Mouse (Mus musculus) spleen, postnatal 10 days (tissue): ENCODE measurements around the gene Rnf157.
"Not testable (repeated sequence)": the region's sequence is repeated elsewhere in the genome, so short reads cannot be mapped to it uniquely, and the experiment has no call there.

Source experiments
- DNase-seq, 2 experiments: peaks; one replicate each; pipeline ENCODE4 v3.0.0; 2021 to 2022; ENCODE audit warnings: low spot score in 2 of 2

The Rnf157 gene

DNA sequence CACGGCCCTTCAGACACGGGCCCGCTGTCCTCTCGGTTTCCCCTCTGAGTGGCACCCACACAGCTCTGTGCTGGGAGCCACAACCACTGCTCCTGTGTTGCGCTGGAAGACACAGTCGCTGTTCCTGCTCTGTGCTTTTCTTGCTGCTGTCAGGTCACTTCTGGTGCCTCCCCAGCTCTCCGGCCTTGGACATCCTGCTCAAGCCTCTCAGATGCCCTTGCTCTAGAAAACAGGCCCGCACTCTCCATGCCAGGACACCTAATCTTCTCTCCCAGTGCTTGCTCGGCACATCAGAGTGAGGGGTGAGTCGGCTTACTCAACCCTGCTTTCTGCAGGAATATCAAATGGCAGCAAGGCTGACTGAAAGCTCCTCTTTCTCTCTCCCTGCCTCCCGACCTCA lies 28.7 kb downstream of the Rnf157 start:
- no peak for DNase-seq

DNA sequence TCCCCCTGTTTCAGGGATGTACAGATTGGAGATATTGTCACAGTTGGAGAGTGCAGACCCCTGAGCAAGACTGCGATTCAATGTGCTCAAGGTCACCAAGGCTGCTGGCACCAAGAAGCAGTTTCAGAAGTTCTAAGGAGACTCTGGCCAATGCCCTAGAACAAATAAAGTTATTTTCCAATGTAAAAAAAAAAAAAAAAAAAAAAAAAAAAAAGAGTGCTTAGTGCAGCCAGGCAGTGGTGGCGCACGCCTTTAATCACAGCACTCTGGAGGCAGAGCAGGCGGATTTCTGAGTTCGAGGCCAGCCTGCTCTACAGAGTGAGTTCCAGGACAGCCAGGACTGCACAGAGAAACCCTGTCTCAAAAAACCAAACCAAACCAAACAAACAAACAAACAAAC lies 29.8 kb downstream of the Rnf157 start:
- DNase-seq: not testable (repeated sequence)

DNA sequence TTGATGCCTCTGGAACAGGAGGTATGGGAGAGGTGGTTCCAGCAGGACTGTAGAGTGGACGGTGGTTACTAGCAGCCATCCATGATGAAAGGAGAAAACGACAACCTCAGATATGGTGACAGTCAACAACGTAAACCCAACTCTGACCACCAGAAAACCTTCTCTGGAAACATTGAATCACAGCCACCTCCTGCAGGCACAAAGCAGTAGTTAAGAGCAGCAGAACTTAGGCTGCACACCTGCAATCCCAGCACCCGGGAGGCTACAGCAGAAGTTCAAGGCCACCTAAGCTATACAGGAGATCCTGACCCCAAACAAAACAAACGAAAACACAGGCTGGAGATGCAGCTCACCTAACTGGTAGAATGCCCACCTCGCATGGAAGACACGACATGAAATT lies 32.1 kb downstream of the Rnf157 start:
- no peak for DNase-seq

GRCm38 (mm10) chr11:116379530-116379929 lies 33.3 kb downstream of the Rnf157 start:
- DNase-seq: no peak

- DNase-seq: peak in 1 of 2 experiments; percentile 37
Observed at GRCm38 (mm10) chr11:116376945-116377661, 35.7 kb downstream of the Rnf157 start.

DNA sequence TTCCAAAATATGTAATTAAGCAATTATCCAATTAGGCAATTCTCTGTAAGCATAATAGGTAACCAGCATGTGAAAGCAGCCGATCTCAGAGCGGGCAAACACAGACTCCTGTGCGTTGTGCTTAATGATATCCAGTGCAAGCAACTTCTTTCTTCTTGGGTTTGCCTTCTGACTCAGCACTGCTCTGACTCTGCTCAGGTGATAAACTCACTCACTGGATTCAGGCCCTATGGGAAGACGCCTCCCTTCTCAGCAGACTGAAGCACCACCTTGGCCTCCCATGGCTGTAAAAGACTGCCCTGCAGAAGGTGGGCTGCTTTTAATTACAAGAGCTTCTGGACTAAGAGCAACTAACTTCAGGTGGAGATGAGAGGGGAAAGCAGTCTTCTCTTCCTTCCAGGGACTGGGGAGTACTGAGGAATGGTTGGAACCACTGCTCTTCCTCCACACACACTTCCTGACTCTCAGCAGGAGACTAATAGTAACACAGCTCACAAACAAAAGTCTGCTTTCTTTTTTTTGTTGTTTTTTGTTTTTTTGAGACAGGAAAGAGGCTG lies 40.9 kb downstream of the Rnf157 start:
- DNase-seq: no peak

DNA sequence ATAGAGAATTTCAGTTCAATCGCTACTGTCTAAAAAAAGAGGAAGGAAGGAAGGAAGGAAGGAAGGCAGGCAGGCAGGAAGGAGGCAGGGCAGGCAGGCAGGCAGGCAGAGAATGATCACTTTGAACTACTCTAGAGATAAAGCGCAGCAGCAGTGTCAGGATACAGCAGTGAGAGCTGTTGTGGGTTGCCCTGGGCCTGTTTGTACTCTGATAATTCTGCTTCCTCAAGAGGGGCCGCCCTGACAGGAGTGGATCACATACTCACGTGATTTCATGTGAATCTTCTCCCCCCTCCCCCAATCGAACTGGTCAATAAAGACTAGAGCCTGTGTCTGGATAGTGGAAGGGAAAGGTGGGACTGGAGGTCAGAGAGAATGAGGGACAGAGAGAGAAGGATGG lies 43.2 kb downstream of the Rnf157 start:
- DNase-seq: no peak

DNA sequence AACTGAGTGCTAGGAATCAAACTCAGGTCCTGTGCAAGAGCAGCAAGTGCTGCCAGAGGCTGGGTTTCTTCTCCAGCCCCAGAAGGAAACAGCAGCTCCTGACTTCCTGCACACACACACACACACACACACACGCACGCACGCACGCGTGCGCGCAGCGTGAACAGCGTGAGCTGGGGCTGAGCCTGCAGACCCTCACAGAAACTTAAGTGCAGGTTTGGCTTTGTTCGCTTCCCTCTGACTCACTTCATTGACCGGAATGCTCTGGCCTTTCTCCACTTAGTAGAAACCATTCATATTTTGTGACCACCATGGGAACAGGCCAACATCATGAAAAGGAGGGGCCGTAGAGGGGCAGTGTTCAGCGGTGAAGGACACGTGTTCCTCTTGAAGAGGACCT lies 43.8 kb downstream of the Rnf157 start:
- no peak for DNase-seq

GRCm38 (mm10) chr11:116368116-116368515 lies 44.7 kb downstream of the Rnf157 start:
- peak; percentile 80 to 93 for DNase-seq

- DNase-seq: no peak
Observed at GRCm38 (mm10) chr11:116366647-116367046, 46.2 kb downstream of the Rnf157 start.

- DNase-seq: no peak
Observed at GRCm38 (mm10) chr11:116366124-116366523, 46.7 kb downstream of the Rnf157 start.

DNA sequence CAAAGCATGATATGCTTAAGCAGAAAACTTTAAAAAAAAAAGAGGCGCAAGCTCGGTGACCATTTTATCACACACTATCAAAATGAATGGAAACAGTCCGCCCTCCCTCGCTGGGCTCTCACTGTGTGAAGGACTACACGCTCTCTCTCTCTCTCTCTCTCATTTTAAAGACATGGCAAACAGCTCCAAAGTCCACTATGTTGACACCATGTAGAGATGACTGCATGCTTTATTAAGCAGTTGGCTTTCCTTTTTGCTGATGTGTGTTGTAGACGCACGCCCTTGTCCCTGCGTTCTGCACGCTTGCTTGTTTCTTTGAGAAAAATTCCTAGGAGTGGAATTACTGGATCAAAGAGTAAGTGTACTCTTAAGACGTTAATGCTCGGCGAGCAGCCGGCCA lies 47.4 kb downstream of the Rnf157 start:
- DNase-seq: no peak

DNA sequence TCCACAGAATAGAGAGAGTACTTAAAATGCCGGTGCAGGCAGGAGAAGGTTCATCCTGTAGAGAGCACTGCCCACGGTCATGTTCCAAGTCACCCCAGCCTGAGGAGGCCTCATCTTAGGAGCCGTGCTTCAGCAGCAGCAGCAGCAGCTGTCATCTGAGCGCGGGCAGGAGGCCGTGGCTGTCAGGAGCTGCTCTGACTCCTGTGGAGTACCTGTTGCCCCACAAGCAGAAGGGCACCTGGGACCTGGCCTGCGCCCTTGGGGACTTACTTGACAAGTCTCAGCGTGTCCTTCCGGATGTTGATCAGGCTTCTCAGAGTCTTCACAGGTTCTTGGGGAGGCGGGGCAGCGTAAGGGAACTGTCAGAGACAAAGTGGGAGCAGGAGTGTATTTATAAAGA lies 50.8 kb downstream of the Rnf157 start:
- peak in 1 of 2 experiments; percentile 30 for DNase-seq

DNA sequence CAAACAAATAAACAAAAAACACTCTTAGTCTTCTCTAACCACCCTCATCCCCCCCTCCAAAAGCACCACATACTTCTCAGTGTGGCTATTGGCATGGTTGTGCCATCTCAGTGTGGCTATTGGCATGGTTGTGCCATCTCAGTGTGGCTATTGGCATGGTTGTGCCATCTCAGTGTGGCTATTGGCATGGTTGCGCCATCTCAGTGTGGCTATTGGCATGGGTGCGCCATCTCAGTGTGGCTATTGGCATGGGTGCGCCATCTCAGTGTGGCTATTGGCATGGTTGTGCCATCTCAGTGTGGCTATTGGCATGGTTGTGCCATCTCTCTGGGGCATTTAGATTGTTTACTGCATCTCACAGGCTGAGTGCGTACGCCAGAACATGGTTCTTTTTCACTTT lies 51.9 kb downstream of the Rnf157 start:
- DNase-seq: not testable (repeated sequence)

DNA sequence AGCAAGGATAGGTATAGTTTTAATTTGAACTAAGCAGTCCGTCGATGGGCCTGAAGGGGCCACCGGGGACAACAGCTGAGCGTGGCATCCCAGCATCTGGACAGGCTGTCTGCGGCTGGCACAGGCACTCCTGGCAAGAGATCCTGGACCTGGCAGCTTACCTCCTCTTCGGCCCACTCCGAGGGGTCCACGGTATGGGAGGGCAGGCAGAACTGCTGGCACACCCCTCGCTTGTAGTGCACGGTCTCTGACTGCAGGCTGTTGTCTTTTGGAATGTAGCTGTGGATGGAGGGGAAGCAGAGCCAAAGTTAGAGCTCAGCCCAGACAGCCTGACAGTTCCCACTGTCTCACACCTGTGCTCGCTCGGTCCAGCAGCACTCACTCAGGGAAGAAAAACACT lies 53.2 kb downstream of the Rnf157 start:
- no peak for DNase-seq

- no peak for DNase-seq
Observed at GRCm38 (mm10) chr11:116358926-116359637, 53.8 kb downstream of the Rnf157 start.

GRCm38 (mm10) chr11:116354521-116354920 lies 58.3 kb downstream of the Rnf157 start:
- DNase-seq: no peak

DNA sequence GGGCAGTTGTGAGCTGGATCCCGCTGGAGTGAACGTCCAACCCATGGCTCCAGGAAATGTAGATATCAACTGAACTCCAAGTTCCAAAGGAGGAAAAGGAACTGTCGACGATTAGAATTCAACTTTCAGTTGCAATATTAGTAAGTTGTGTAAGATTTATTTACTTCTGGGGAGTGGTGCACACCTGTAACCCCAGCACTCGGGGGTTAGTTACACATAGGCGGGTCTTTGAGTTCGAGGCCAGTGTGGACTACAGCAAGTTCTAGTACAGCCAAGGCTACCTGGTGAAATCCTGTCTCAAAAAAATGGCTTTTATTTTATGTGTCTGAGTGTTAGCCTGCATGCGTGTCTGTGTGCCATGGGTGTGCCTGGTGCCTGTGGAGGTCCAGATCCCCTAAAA lies 59.3 kb downstream of the Rnf157 start:
- DNase-seq: no peak

DNA sequence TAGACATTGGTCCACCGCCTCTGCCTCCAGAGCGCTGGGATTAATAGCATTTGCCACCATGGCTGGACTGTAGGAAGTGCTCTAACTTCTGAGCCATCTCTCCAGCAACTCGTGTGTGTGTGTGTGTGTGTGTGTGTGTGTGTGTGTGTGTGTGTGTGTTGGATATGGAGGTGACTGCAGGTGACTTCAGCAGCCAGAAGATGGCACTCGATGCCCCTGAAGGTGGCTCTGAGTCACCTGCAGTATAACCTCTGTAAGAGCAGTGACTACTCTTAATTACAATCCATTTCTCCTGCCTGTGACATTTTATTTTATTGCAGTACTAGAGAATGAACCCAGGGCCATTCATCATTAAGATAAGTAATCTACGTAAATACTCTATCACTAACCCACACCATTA lies 61.5 kb downstream of the Rnf157 start:
- no peak for DNase-seq

GRCm38 (mm10) chr11:116347955-116348354 lies 64.9 kb downstream of the Rnf157 start:
- DNase-seq: no peak

DNA sequence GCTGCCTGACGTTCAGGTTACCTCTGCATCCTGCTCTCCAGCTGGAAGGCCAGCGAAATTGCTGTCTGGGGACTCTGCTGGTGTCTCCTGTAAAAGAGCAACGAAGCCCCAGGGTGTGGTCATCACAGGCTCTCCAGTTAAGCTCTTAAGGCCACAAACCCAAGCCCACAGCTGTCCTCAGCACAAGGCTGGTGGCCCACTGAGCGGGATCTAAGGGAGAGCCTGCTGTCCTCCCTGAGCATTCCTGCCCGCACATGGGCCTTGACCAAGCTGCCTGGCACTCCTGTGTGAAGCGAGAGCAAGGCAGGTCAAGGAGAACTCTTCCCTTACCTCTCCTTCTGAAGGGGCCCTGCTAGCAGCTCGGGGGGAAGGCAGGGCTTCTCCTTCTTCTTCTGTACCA lies 65.8 kb downstream of the Rnf157 start:
- DNase-seq: no peak

- DNase-seq: no peak
Observed at GRCm38 (mm10) chr11:116342069-116342791, 70.6 kb downstream of the Rnf157 start.
